Mouse (Mus musculus) lung, postnatal 10 days (tissue): Measurements from ENCODE around the gene Clca4a.
"Not testable (repeated sequence)": the region's sequence is repeated elsewhere in the genome, so short reads cannot be mapped to it uniquely, and the experiment has no call there.

ENCODE experiments used
- DNase-seq: peaks from one replicate; pipeline ENCODE4 v3.0.0; 2021

Gene Clca4a

DNA sequence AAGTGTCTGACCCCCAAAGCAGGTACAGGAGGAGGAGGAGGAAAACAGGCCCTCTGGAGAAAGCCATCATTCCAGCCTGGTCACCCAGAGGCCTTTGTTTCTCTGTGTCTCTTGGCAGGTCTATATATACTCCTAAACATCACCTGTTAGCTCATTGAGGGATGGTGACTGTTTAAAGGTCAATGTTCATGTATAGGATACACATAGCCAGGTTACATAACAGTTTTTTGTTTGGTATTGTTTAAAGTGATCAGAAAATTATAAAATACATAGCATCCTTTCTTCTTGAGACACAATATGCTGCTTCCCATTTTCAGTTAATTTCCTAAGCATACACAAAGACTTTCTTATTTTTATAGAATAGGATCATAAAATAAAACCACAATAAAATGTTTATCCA, at the start of gene Clca4a:
Clca4a (minus strand) TSS at position 101 of the 400 bp plus-strand sequence.
- DNase-seq: no peak

DNA sequence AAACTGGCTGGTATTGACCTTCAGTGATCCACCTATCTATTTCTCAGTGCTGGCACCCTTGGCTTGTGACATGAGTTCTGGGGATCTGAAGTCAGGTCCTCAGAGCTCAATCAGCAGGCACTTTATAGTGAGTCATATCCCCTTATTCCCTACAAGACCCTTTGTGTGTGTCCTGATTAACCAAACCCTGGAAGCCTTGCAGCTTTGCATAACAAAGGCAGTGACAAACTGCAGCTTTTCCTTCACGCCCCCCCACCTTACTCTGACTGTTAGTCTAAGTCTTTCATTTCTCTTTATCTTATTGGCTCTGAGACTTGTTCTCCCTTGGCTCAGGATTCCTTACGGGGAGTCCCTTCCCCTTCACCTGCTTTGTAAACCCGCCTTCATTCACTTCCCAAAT, 43.0 kb upstream of the Clca4a start:
- no peak for DNase-seq

DNA sequence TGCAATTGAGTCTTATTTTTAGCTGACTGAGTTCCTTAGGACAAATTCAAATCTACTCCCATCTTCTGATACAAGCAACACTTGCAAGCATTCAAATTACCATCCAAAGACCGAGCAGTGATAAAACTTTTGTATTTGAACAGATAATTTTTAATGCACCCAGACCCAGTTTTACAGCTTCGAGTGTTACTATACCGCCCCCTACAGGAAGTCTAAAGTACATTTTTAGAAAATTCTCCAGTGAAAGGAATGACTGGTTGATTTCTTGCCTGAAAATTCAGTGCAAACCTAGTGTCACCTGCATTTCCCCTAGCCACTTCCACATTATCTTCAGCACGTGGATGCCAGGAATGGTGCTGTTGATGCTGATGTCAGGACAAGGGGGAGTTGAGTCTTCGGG, 29.6 kb upstream of the Clca4a start:
- no peak for DNase-seq

DNA sequence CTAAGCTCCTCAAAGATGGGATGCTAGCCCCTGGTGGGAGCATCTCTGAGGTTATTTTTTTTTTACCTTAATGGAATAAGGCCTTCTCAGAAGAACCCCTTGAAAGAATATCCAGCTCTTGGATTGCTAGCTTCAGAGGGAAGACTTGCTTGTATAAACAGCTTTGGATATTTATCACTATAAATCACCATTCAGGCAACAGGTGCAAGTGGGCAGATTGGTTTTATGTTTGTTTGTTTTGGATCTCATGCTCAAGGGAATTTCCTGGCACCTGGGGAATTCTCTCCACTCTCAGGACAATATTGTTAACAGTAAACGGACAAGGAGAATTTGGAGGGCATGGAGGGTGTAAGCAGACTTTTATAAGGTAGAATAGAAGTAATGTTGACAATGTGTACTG, 26.1 kb upstream of the Clca4a start:
- DNase-seq: no peak

DNA sequence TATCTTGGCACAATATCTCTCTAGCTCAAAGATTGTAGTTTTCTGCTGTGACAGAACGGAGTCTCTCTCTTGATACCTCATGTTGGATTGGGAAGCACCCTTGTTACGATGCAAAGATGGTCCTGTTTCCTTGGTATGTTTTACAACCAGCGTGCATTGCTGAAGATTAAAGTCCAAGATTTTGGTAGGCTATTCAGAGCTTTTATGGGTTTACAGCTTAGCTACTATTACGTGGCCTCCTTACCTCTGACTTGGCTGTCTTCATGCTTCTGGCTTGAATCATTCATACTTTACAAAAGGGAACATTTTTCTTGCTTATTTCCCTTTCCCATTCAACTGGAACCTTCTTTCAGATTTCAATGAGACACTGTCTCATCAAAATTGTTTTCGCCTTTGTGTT, 18.2 kb upstream of the Clca4a start:
- no peak for DNase-seq

DNA sequence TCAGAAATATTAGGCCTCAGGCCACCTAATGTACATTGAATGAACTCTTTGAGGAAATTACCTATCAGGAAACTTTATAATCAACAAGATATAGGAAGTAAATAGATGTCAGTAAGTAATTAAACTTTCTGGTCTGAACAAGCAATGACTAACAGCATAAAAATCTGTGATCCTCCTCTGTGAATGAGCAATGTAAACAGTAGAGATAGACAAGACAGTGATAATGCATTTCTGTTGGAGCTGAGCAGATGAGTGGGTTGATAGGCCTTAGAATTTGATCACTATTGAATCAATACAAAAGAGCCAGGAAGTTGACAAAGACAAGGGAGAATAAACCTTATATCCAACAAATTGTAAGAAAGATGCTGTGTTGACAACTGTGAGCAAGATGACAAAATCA, 17.8 kb upstream of the Clca4a start:
- DNase-seq: no peak

DNA sequence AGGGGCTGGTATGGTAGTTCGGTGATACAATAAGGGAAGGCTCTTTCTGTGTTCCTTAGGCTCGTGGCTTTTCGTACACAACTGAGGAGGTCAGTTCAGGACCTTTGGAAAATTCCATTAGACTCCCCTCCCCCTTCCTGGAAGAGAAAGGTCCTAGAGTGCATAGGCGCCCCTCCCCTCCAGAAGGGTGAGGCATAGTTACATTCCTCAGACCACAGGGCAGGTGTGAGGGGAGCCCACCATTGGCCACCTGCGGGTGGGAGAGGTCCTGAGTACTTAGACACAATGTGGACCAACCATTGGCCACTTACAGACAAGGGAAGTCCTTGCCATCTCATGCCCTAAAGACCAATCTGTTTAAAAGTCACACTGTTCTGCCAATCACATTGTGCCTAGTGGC, 11.0 kb upstream of the Clca4a start:
- no peak for DNase-seq

DNA sequence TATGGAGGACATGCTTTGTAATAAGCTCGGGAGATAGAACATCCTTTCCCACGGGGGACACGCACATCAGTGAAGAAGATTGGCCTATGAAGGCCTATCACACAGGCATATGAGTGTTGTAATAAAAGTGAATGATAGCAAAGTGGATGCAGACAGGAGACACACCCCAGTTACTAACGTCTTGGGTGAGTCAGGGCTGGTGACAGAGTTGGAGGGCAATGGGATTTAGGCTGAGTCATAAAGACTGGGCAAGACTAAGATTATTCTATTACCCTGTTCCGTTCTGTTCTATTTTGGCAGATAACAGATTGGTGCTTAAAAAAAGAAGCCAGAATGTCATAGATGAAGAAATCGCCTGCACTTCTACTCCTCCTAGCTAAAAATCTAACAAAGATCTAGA, 5.7 kb upstream of the Clca4a start:
- DNase-seq: no peak

DNA sequence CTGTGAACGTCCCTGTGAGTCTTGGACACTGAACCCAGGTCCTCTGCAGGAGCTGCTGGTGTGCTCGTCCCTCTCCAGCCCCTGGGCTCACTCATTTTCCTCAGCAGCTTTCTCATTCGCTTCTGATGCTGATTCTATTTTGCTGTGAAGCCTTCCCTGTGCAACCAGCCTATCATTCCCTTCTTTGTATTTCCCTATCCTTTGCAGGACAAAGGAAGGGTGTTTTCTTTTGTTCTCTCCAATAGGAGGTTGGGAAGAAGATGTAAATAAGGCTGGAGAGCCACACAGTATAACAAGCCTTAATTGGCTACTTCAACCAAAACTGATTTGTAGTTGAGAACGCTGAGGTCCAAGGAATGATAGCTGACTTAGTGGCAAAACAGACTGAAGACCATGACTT, 2.8 kb upstream of the Clca4a start:
- no peak for DNase-seq

DNA sequence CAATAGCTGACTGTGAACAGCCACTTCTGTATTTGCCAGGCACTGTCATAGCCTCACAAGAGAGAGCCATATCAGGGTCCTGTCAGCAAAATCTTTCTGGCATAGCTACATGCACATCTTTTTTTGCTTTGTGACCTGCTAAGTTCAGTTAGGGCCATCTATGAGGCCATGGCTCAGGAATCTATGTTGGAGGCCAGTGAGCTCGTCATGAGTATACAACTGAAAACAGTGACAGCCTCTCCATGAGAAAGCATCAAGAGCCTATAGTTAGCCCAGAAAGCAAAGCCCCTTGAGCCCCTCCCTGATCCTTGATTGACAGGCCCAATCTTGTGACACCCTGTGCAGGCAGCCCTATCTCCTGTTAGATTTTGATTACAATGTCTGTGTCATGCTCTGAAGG, 1.2 kb upstream of the Clca4a start:
- no peak for DNase-seq

DNA sequence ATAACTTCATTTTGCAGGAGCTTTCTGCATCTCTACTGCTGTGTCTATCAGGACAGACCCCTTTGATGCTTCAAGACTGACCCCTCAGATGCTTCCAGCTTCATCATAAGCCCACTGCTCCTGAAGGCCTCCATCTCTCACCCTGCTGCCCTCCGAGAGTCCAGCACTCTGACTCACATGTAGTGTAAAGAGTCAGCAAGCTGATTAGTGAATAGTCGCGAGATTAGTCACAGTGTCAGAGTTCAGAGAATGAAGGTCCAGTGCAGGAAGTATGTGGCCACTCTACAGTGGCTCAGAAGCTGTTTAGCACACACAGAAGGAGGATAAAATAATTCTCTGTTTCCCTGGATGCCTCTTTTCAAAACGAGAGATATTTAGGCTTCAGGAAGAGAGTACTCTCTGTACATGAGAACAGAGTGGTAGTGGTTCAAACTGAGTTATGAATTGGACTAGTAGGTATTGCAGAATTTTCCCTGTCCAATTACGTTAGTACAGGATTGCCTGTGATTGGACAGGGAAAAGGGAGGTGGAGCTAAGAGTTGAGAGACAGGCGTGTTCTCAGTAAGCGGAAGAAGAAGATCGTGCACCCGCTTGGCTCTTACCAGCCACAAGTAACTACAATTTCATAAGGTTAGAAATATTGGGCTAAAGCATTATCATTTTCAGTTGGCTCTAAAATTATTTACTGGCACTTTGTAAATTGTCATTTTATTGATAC, 3.1 kb downstream of the Clca4a start:
- no peak for DNase-seq

DNA sequence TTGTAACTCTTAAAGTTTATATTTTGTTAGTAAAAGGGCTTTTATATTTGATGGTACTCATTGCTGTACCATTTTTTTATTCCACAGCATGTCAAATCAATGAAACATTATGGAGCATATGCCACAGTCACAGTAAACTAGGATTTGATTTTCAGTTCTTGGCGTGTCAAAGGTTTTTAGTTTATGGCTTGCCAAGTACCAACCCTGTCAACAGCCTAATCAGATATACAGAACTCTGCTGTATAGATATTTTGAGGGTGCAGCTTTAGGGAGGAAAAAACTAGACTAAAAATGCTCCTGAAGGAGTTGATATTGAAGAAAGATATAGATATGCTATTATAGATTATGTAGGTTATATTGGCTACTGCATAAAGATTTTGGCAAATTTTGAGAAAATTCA, 5.1 kb downstream of the Clca4a start:
- no peak for DNase-seq

DNA sequence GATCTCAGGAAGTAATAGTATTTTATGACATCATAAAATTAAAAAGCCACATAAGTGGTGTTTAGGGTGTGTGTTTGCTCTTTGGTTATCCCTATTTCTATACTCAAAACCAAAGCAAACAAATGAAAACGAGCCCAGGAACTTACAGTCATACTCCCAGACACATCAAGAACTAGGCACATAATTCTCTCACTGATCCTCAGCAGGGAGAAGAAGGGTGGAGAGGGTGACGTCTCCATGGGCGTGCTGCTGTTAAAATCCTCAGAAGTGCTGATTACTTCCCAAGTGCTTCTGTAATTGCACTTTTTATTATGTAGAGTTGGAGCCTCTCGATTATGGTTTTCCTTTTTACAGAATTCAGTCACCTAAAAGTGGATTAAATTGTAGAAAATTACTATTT, 8.8 kb downstream of the Clca4a start:
- DNase-seq: no peak

DNA sequence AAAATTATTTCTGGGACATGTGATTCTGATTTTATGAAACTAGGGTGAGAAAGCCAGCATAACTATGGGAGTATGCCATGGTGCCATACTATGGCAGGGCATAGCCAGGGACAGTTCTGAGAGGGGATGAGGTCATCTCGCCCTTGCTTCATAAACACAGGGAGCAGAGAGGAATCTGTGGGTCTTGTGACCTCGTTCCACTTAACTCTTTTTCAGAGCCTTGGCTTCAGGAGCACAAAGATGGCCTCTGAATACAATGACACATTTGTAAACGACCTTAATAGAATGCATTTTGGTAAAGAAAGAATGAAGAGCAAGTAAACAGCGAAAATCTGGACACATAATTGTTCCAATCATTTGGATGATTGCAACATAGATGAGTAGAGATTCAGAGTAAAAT, 24.0 kb downstream of the Clca4a start:
- no peak for DNase-seq

DNA sequence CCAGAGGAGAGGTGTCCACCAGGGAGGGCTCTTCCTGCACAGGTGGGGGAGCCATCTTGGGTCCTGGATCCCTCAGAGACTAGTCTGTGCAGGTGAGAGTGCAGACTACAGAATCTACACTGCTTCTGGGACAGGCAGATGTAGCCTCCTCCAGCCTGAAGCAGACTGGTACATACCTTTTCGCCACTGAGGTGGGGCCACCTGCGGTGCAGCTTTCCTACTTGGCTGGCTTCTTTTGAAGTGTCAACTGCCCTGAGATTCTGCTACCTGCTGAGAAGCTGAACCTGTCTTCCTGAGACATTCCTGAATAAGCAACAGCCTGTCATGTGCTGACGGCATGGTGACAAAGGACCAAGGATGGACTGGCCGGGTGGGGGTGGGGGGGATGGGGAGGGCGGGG, 27.5 kb downstream of the Clca4a start:
- not testable (repeated sequence) for DNase-seq

DNA sequence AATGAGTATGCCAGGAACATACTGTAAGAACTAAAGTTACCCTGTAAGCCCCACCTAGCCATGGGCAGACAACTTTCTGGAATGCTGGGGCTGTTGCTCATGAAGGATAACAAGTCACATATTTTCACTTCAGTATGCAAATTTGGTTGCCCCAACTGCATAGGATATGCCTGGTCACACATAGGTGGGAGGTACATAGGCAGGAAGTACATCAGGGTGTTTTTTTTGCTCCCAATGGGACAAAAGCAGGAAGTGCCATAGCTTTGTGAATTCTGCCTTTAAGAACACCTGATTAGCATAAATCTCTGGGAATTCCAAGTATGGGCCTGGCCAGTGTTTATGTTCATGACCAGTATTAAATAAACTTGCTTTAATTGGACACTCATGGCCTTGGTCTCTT, 41.2 kb downstream of the Clca4a start:
- not testable (repeated sequence) for DNase-seq

DNA sequence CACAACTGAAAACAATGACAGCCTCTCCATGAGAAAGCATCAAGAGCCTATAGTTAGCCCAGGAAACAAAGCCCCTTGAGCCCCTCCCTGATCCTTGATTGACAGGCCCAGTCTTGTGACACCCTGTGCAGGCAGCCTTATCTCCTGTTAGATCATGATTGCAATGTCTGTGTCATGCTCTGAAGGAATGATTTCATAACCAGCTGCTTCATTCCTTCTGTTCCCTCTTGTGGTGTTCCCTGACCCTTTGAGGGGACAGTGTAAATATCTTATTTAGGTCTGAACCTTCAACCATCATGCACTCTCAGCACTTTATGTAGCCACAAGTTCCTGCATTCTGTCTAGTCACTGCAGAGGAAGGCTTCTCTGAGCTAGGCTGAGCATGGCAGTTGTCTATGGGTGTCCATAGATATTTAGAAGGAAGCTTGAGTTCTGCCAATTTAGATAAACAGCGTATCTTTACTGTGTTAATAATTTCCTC, 41.8 kb downstream of the Clca4a start:
- no peak for DNase-seq

DNA sequence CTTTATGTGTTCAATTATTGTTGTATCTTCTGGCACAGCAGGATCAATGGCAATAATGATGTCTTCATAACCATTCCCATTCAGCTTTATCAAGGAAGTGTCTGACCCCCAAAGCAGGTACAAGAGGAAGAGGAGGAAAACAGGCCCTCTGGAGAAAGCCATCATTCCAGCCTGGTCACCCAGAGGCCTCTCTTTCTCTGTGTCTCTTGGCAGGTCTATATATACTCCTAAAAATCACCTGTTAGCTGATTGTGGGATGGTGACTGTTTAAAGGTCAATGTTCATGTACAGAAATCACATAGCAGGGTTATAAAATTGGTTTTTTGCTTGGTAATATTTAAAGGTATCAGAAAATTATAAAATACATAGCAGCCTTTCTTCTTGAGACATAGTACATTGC, 42.5 kb downstream of the Clca4a start, which contains the start of gene Clca4b:
Clca4b (minus strand) TSS at position 195 of the 400 bp plus-strand sequence.
- DNase-seq: no peak

DNA sequence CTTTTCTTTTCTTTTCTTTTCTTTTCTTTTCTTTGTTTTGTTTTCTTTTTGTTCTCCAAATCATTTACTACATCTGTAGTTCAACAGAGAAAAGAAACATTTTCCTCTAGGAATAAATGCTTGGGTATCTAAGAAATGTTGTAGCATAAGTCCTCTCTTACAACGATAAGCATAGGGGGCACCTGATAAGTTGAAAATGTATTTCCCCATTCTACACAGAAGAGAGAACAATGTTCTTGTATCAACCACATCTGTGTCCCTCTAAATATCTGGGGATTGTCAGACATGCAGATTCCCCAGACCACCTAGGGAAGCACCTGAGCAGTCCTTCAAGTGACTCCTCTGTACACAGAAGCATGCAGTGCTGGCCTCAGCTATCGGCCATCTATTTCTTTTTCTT, 60.8 kb downstream of the Clca4a start:
- no peak for DNase-seq
